Mouse (Mus musculus) heart, postnatal 0 days (tissue): ENCODE measurements around the gene Gm10638.

Source experiments
- CTCF ChIP-seq: IDR thresholded peaks from 2 replicates; pipeline ENCODE4 v1.5.1; 2016; ENCODE audit warnings: antibody characterized with exemption, control low read depth, low read depth
- EP300 ChIP-seq: IDR thresholded peaks from 2 replicates; pipeline ENCODE4 v1.6.1; 2016; ENCODE audit warnings: antibody characterized with exemption, low read depth

DNA sequence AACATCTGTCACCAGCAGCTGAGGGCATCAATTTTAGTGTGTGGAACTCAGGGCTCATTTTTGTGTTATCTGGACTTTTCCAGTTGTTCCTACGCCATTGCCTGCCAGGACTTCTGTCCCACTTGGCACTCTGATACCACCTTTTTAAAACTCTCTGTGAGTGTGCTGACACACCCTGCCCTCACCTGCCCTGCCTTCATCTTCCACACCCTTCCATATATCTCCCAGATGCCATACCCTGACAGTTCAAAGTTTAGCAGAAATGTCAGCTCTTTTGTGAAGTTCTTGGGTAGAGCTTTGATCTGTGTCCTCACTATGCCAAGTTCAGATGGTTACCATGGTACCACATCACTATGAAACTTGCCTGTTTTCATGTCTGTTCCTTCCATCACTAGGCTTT is 44.1 kb downstream of the Gm10638 start:
- TF ChIP-seq CTCF: no peak
- no peak for TF ChIP-seq EP300
